Mouse (Mus musculus): ENCODE data around the gene Tpcn1.
"Not testable (repeated sequence)": the region's sequence is repeated elsewhere in the genome, so short reads cannot be mapped to it uniquely, and the experiment has no call there.

The Tpcn1 gene

GRCm38 (mm10) chr5:120516221-120516984 is 72.1 kb downstream of the Tpcn1 start:
- no peak for ATAC-seq (ENCODE audit: insufficient number of reproducible peaks, low FRiP score, low TSS enrichment)

- no peak for ATAC-seq (ENCODE audit: insufficient number of reproducible peaks, low FRiP score, low TSS enrichment)
Measured at GRCm38 (mm10) chr5:120515451-120515850, 73.0 kb downstream of the Tpcn1 start.

DNA sequence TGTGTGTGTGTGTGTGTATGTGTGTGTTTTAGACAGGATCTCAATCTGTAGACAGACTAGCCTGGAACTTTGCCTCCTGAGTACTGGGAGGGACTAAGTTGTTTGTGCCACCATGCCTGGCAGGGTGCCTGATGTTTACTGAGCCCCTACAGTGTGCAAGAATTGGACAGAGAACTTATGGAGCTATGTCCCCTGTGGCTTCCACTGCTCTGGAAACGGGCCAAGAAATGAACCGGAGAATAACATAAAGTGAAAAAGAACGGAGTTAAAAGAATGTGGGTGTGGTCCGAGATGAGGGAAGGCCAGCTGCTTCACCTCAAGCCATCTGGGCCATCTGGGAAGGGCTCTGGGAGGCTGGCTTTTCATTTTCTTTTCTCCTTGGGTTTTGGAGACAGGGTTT is 73.7 kb downstream of the Tpcn1 start:
- ATAC-seq (ENCODE audit: insufficient number of reproducible peaks, low FRiP score, low TSS enrichment), result no peak

DNA sequence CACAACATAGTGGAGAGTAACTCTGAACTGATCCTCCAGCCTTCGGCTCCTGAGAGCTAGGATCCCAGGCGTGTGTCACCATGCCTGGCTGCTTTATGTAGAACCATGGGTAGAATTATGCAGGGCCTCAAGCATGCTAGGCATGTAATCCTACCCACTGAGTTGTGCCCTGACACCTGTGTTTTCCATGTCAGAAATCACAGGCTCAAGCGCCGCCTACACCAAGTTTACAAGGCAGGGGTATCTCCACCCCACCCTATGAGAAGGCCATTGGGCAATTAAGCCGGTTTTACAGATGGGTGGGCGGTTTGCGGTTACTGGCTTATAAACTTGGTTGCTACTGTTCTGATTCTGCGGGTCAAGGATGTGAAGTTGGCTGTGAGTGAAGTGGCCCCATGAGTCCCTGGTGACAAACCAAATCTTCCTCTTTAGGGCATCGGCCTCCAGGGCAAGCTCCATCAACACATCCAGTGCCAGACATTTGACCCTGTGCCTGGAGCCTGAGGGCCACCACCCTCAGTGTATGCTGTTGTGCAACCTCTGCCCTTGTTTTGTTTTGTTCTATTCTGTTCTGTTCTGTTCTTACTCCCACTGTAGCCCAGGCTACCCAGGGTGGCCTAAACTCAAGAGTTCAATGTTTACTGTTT is 74.3 kb downstream of the Tpcn1 start:
- no peak for ATAC-seq (ENCODE audit: insufficient number of reproducible peaks, low FRiP score, low TSS enrichment)

DNA sequence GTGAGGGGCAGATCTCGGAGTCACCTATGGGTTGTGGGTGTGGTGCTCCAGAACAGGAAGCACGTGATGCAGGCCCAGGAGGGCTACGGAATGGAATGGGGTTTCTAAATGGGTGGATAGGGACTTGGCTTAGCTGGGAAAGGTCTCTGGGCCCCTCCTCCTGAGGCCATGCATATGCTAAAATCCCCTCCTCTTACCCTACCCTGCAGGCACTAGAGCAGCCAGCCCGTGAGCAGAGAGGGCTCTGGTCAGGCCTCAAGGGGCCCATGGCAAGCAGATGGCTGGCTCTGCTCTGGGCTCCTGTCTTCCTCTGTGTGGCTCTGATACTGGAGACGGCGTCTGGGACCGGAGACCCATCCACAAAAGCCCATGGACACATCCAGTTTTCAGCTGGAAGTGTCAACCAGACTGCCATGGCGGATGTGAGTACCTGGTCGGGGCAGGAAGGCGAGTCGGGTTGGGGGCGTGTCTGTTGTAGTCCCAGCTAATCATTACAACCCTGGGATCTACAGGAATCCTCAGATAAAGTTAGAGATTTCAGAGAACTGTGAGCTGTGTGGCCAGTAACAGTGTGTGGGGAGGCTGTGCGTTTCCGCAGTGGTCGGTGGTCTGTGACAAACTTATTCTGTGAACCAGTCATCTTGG is 75.4 kb downstream of the Tpcn1 start:
- ATAC-seq (ENCODE audit: insufficient number of reproducible peaks, low FRiP score, low TSS enrichment), result no peak

- ATAC-seq (ENCODE audit: insufficient number of reproducible peaks, low FRiP score, low TSS enrichment), result no peak
Measured at GRCm38 (mm10) chr5:120511643-120512220, 76.7 kb downstream of the Tpcn1 start.

DNA sequence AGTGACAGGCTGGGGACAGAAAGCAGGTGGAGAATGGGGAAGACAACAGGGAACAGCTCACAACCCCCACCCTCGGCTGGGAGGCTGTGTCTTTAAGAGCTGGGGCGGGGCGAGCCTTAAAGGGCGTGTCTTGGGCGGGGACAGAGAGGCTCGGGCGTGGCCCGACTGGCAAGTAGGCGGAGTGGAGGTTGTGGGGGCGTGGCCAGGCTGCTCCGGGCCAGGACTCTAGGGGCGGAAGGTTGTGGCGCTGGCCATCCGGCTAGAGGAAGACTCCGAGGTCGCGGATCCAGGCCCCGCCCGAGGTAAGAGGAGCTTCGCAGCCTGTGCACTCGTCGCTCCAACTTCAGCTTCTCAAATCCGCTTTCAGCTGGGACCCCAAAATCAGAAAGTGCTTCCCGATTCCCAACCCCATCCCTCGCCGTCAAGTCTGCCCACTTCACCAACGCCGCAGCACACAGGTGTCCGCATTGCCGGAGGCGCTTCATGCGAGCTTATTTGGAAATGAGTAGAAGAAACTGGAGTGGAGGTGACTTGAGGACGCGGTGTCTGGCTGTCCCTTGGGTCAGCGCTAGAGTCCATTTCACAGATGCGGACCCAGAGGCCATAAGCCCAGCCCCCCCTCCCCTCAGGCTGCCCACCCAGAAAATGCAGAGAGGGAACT is 77.4 kb downstream of the Tpcn1 start, which contains the start of gene Slc8b1:
Gene Slc8b1 (plus strand): TSS at position 187 of the 661 bp plus-strand sequence.
- peak; percentile 80; the same call in 1 of the 2 replicates for ATAC-seq (ENCODE audit: insufficient number of reproducible peaks, low FRiP score, low TSS enrichment)

DNA sequence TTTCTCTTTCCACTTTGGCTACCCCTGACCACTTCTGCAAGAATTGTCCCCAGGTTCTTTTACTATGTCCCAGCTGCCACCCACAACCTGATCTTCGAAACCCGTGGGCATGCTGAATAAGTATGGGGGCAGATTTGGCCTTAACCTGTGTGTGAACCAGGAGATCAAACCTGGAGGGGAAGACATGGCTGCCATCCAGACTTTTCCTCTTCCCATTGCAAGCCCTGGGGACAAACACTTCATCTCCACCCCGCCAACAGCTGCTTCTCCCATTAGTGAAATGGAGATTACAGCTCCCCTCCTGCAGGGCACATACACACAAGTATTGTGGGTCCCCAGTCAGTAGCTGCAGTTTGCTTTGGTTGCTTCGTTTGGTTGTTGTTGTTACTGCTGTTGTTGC is 81.2 kb downstream of the Tpcn1 start:
- ATAC-seq (ENCODE audit: insufficient number of reproducible peaks, low FRiP score, low TSS enrichment), result no peak

GRCm38 (mm10) chr5:120506490-120506889 is 82.0 kb downstream of the Tpcn1 start:
- ATAC-seq (ENCODE audit: insufficient number of reproducible peaks, low FRiP score, low TSS enrichment), result no peak

DNA sequence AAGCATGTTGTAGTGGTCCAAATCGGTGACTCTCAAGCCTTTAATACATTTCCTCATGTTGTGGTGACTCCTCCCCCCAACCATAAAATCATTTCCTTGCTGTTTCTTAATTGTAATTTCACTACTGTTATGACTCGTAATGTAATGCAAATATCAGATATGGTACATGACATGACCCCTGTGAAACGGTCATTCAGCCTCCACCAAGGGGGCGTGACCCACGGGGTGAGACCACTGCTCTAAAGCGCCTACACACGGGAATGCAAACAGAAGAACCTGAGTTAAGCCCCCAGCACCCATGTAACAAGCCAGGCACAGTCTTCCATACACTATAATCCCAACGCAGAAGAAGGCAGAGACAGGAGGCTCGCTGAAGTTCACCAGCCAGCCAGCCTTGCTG is 82.7 kb downstream of the Tpcn1 start:
- ATAC-seq (ENCODE audit: insufficient number of reproducible peaks, low FRiP score, low TSS enrichment), result no peak

- ATAC-seq (ENCODE audit: insufficient number of reproducible peaks, low FRiP score, low TSS enrichment), result 0 out of 2 replicates have a peak, but pooled peaks have one; percentile 29
Measured at GRCm38 (mm10) chr5:120505368-120505767, 83.1 kb downstream of the Tpcn1 start.

DNA sequence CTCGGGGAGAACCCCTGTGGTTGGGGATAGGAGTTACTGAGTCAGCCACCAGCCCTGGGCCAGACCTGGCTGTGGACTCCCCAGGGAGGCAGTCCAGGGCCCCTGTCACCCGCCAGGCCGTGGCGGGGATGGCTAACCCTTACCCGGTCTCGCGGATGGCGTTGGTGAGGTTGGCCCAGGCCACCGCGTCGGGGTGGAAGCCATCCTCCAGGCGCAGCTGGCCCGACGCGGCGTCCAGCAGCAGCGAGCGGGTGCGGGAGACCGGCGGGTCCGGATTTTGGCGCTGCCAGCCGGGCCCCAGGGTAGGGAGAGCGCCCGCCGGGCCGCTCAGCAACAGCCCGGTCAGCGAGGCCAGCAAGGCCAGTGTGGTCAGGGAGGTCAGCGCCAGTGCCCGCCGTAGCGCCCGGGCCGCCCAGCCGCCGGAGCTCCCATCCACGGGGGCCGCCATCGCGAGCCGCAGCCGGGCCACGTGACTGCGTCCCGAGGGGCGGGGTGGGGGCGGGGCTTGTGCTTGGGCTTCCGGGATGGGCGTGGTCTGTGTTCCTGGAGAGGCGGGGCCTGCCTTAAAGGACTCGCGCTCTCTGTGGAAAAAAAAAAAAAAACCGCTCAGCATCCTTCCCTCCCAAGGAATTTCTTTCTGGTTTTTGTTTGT is 85.2 kb downstream of the Tpcn1 start, which contains the start of gene Plbd2:
Gene Plbd2 (minus strand): TSS at position 482 of the 652 bp plus-strand sequence.
- peak; percentile 64 for ATAC-seq (ENCODE audit: insufficient number of reproducible peaks, low FRiP score, low TSS enrichment)

DNA sequence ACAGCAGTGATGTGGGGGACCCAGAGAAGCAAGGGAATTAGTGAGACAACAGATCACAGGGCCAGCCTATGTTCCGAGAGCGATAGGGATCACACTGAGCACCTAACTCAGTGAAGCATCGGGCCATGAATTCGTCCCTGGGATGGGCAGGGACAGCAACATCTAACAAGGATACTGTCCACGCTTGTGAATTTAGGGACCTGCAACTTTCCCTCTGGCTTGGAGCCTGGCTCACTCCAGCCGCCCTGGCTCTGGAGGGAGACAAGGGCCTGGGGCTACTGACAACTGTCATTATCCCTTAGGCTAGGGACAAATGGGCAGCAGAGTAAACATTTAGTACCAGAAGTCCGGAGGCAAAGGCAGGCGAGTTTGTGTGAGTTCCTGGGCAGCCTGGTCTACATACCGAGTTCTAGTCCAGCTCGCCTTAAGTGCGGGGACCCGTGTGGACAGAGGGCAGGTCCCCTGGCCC is 85.8 kb downstream of the Tpcn1 start:
- peak; percentile 9; the same call in 1 of the 2 replicates for ATAC-seq (ENCODE audit: insufficient number of reproducible peaks, low FRiP score, low TSS enrichment)

GRCm38 (mm10) chr5:120502147-120502621 is 86.3 kb downstream of the Tpcn1 start:
- ATAC-seq (ENCODE audit: insufficient number of reproducible peaks, low FRiP score, low TSS enrichment), result no peak

DNA sequence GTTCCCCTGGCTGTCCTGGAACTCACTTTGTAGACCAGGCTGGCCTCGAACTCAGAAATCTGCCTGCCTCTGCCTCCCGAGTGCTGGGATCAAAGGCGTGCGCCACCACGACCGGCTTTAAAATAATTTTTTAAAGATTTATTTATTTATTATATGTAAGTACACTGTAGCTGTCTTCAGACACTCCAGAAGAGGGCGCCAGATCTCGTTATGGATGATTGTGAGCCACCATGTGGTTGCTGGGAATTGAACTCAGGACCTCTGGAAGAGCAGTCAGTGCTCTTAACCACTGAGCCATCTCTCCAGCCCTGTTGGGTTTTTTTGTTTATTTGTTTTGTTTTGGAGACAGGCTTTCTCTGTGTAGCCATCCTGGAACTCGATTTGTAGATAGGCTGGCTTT is 87.9 kb downstream of the Tpcn1 start:
- not testable (repeated sequence) for ATAC-seq (ENCODE audit: insufficient number of reproducible peaks, low FRiP score, low TSS enrichment)

- ATAC-seq (ENCODE audit: insufficient number of reproducible peaks, low FRiP score, low TSS enrichment), result no peak
Measured at GRCm38 (mm10) chr5:120499202-120499601, 89.3 kb downstream of the Tpcn1 start.

- no peak for ATAC-seq (ENCODE audit: insufficient number of reproducible peaks, low FRiP score, low TSS enrichment)
Measured at GRCm38 (mm10) chr5:120497071-120497470, 91.4 kb downstream of the Tpcn1 start.

- ATAC-seq (ENCODE audit: insufficient number of reproducible peaks, low FRiP score, low TSS enrichment), result no peak
Measured at GRCm38 (mm10) chr5:120495703-120496226, 92.7 kb downstream of the Tpcn1 start.

DNA sequence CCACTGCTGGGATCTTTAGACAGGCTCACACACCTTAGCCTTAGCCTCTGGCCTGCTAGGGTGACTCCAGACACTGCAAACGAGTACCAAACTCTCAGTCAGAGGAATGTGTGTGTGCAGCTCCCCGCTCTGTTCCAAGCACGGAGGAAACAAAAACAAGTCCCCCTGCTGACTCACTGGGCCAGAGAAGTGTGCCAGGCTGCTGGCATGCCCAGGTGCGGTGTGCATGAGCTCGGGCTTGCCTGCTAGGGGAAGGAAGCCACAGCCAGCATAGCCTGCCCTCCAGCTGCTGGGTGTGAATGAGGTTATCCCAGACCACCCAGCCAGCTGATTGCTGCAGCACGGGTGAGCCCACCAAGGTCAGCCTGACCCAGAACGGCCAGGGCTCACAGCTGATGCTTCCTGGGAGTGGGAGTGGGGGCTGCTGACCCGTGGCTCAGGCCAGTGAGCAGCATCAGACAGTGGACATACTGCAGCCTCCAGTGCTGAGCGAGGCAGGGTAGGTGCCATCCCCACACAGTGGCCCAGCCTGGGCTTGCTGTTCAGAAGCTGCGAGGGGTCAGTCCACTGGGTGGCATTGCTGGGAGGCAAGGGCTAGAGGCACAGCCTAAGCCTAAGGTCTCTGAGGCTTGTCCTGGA is 93.3 kb downstream of the Tpcn1 start:
- no peak for ATAC-seq (ENCODE audit: insufficient number of reproducible peaks, low FRiP score, low TSS enrichment)

Data from cerebellum, adult (tissue).